Mouse (Mus musculus): ENCODE results near the gene Sorcs3. TPM values are rescaled to one million over a fixed set of nuclear protein-coding genes. Genes with fewer than 3 reads are reported as not detected.

The Sorcs3 gene
- polyA plus RNA-seq (2016; fragmentation: Nextera tagmentation; extraction: Ambion mirVana), result 6.6 TPM in 2 replicates

- peak within 1 kb of the TSS; percentile 73 for H3K9ac ChIP-seq (replicated peaks)
- peaks cover 38% of the 10 kb centered on the region for H3K4me1 ChIP-seq
- H3K4me2 ChIP-seq (replicated peaks), result peak within 1 kb of the TSS; percentile 99
- H3K4me3 ChIP-seq, result peak within 1 kb of the TSS; percentile 64
- under 1% methylated on average over 70 of the region's 70 CpGs for WGBS
- ATAC-seq (ENCODE audit: low FRiP score, low read depth), result peak; percentile 68
- H3K9me3 ChIP-seq, result peaks cover 3% of the 10 kb centered on the region; the same call in 1 of the 2 replicates
- peak within 1 kb of the TSS; percentile 67 for H3K27ac ChIP-seq (replicated peaks)
- peaks cover 57% of the 10 kb centered on the region for H3K27me3 ChIP-seq
- H3K36me3 ChIP-seq, result no peaks in the 10 kb centered on the region
Measured at GRCm38 (mm10) chr19:48205929-48206814, at the start of gene Sorcs3. TSS of gene Sorcs3 (plus strand) at chr19:48206025.

- Histone ChIP-seq H3K9ac (replicated peaks) (no peak overlapping the region), H3K27ac (replicated peaks) (no peak overlapping the region), H3K4me1 (no peaks in the 10 kb centered on the region), H3K9me3 (no peaks in the 10 kb centered on the region), H3K36me3 (no peaks in the 10 kb centered on the region), H3K4me2 (replicated peaks) (no peak overlapping the region), H3K27me3 (no peaks in the 10 kb centered on the region), H3K4me3 (no peak overlapping the region)
- no peak for ATAC-seq (ENCODE audit: low FRiP score, low read depth)
- whole genome bisulfite sequencing, result 87% methylated on average over 3 of the region's 3 CpGs
Measured at GRCm38 (mm10) chr19:48165341-48165740, 40.5 kb upstream of the Sorcs3 start.

GRCm38 (mm10) chr19:48167110-48167509, 38.7 kb upstream of the Sorcs3 start:
- H3K27me3 ChIP-seq, result no peaks in the 10 kb centered on the region
- no peak overlapping the region for H3K4me2 ChIP-seq (replicated peaks)
- H3K9me3 ChIP-seq, result no peaks in the 10 kb centered on the region
- H3K27ac ChIP-seq (replicated peaks), result no peak overlapping the region
- no peak overlapping the region for H3K4me3 ChIP-seq
- H3K9ac ChIP-seq (replicated peaks), result no peak overlapping the region
- 77% methylated on average over 1 of the region's 1 CpGs for WGBS
- no peak for ATAC-seq (ENCODE audit: low FRiP score, low read depth)
- H3K36me3 ChIP-seq, result no peaks in the 10 kb centered on the region
- no peaks in the 10 kb centered on the region for H3K4me1 ChIP-seq

- Histone ChIP-seq H3K9me3 (no peaks in the 10 kb centered on the region), H3K9ac (replicated peaks) (no peak overlapping the region), H3K27me3 (no peaks in the 10 kb centered on the region), H3K4me3 (no peak overlapping the region), H3K4me1 (no peaks in the 10 kb centered on the region), H3K27ac (replicated peaks) (no peak overlapping the region), H3K36me3 (no peaks in the 10 kb centered on the region), H3K4me2 (replicated peaks) (no peak overlapping the region)
- ATAC-seq (ENCODE audit: low FRiP score, low read depth), result no peak
- 65% methylated on average over 5 of the region's 5 CpGs for WGBS
Measured at GRCm38 (mm10) chr19:48168284-48168683, 37.5 kb upstream of the Sorcs3 start.

GRCm38 (mm10) chr19:48174717-48175116, 31.1 kb upstream of the Sorcs3 start:
- 75% methylated on average over 4 of the region's 4 CpGs for WGBS
- ATAC-seq (ENCODE audit: low FRiP score, low read depth), result no peak

GRCm38 (mm10) chr19:48203928-48204470, 1.8 kb upstream of the Sorcs3 start:
- no peak overlapping the region for H3K27ac ChIP-seq (replicated peaks)
- peaks cover 50% of the 10 kb centered on the region for H3K27me3 ChIP-seq
- H3K36me3 ChIP-seq, result no peaks in the 10 kb centered on the region
- H3K9ac ChIP-seq (replicated peaks), result no peak overlapping the region
- H3K4me2 ChIP-seq (replicated peaks), result peak overlapping the region; percentile 99
- H3K4me1 ChIP-seq, result peaks cover 36% of the 10 kb centered on the region
- 0 out of 2 replicates have a peak, but pooled peaks have one; percentile 21 for ATAC-seq (ENCODE audit: low FRiP score, low read depth)
- 3% methylated on average over 22 of the region's 22 CpGs for WGBS
- H3K9me3 ChIP-seq, result peaks cover 3% of the 10 kb centered on the region; the same call in 1 of the 2 replicates
- H3K4me3 ChIP-seq, result peak overlapping the region; percentile 64

More at GRCm38 (mm10) chr19:48174717-48175116, 31.1 kb upstream of the Sorcs3 start:
- Histone ChIP-seq H3K9ac (replicated peaks) (no peak overlapping the region), H3K4me1 (no peaks in the 10 kb centered on the region), H3K27ac (replicated peaks) (no peak overlapping the region), H3K9me3 (no peaks in the 10 kb centered on the region), H3K36me3 (no peaks in the 10 kb centered on the region), H3K4me2 (replicated peaks) (no peak overlapping the region), H3K27me3 (no peaks in the 10 kb centered on the region), H3K4me3 (no peak overlapping the region)

- Histone ChIP-seq H3K4me3 (peak overlapping the region; percentile 64), H3K36me3 (no peaks in the 10 kb centered on the region), H3K4me2 (replicated peaks) (peak overlapping the region; percentile 99), H3K9ac (replicated peaks) (peak overlapping the region; percentile 73; the same call in 1 of the 2 replicates), H3K27ac (replicated peaks) (no peak overlapping the region), H3K4me1 (peaks cover 36% of the 10 kb centered on the region), H3K9me3 (peaks cover 3% of the 10 kb centered on the region; the same call in 1 of the 2 replicates), H3K27me3 (peaks cover 55% of the 10 kb centered on the region)
- WGBS, result 2% methylated on average over 8 of the region's 8 CpGs
- ATAC-seq (ENCODE audit: low FRiP score, low read depth), result no peak
Measured at GRCm38 (mm10) chr19:48204476-48204875, 1.3 kb upstream of the Sorcs3 start.

- peak; percentile 35 for ATAC-seq (ENCODE audit: low FRiP score, low read depth)
- H3K27ac ChIP-seq (replicated peaks), result no peak overlapping the region
- H3K4me1 ChIP-seq, result peaks cover 38% of the 10 kb centered on the region
- peak overlapping the region; percentile 73 for H3K9ac ChIP-seq (replicated peaks)
- peaks cover 3% of the 10 kb centered on the region; the same call in 1 of the 2 replicates for H3K9me3 ChIP-seq
- peaks cover 57% of the 10 kb centered on the region for H3K27me3 ChIP-seq
- H3K4me2 ChIP-seq (replicated peaks), result peak overlapping the region; percentile 99
- no peaks in the 10 kb centered on the region for H3K36me3 ChIP-seq
- peak overlapping the region; percentile 64 for H3K4me3 ChIP-seq
- WGBS, result 1% methylated on average over 48 of the region's 62 CpGs
Measured at GRCm38 (mm10) chr19:48204892-48205761, 698 bp upstream of the Sorcs3 start.

GRCm38 (mm10) chr19:48206861-48207730, 1.3 kb downstream of the Sorcs3 start:
- Histone ChIP-seq H3K9ac (replicated peaks) (peak overlapping the region; percentile 73), H3K27me3 (peaks cover 57% of the 10 kb centered on the region), H3K4me3 (peak overlapping the region; percentile 64), H3K36me3 (0 out of 2 replicates have a peak, but pooled peaks cover 2% of the 10 kb centered on the region), H3K9me3 (peaks cover 3% of the 10 kb centered on the region; the same call in 1 of the 2 replicates), H3K27ac (replicated peaks) (peak overlapping the region; percentile 67; the same call in 1 of the 2 replicates), H3K4me1 (peaks cover 38% of the 10 kb centered on the region), H3K4me2 (replicated peaks) (peak overlapping the region; percentile 99)
- 1% methylated on average over 21 of the region's 21 CpGs for WGBS
- ATAC-seq (ENCODE audit: low FRiP score, low read depth), result no peak

- H3K36me3 ChIP-seq, result 0 out of 2 replicates have a peak, but pooled peaks cover 7% of the 10 kb centered on the region
- no peak for ATAC-seq (ENCODE audit: low FRiP score, low read depth)
- peaks cover 38% of the 10 kb centered on the region for H3K4me1 ChIP-seq
- H3K9me3 ChIP-seq, result peaks cover 8% of the 10 kb centered on the region; the same call in 1 of the 2 replicates
- peaks cover 57% of the 10 kb centered on the region for H3K27me3 ChIP-seq
- no peak overlapping the region for H3K27ac ChIP-seq (replicated peaks)
- WGBS, result 3% methylated on average over 10 of the region's 10 CpGs
- no peak overlapping the region; the same call in 1 of the 2 replicates for H3K9ac ChIP-seq (replicated peaks)
- H3K4me2 ChIP-seq (replicated peaks), result peak overlapping the region; percentile 99
- peak overlapping the region; percentile 64 for H3K4me3 ChIP-seq
Measured at GRCm38 (mm10) chr19:48207731-48208370, 2.0 kb downstream of the Sorcs3 start.
